Mouse (Mus musculus): ENCODE data around the gene 4930519G04Rik. TPM values are rescaled to one million over a fixed set of nuclear protein-coding genes. Genes with fewer than 3 reads are reported as not detected.

Gene 4930519G04Rik
- polyA plus RNA-seq, 1 experiment from 2014 or later: not detected

DNA sequence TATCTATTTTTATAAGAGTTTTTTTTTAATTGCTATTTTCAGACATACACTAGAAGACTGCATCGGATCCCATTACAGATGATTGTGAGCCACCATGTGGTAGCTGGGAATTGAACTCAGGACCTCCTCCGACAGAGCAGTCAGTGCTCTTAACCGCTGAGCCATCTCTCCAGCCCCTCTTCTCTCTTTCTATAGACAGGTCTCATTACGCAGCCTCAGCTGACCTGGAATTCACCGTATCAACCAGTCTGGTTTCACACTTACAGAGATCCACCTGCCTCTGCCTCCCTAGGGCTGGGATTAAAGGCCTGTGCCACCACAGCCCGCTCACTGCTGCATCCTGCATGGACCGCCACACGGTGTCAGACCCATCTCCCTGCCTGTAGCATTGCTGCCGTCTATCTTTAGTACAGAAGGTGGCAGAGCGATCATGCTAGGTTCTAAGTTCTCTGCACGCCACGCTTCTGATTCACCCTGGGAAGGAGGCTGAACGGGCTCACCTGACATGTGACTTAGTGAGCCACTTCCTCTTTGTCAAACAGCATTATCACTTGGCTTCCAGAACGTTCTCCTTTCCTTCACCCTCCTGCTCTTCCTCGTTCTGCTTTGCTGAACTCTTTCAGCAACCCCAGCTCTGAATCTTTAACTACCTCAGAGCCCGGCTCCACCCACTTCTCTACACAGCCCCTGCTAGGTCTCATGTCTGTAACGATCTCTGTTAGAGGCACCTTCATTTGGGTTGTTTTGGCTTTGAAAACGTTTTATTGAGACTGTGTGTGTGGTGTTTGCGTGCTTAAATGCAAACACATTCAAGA, 68.3 kb downstream of the 4930519G04Rik start:
- DNase-seq (ENCODE audit: low spot score): peak; percentile 74
- H3K9ac ChIP-seq (ENCODE audit: low read length): no peak overlapping the region

DNA sequence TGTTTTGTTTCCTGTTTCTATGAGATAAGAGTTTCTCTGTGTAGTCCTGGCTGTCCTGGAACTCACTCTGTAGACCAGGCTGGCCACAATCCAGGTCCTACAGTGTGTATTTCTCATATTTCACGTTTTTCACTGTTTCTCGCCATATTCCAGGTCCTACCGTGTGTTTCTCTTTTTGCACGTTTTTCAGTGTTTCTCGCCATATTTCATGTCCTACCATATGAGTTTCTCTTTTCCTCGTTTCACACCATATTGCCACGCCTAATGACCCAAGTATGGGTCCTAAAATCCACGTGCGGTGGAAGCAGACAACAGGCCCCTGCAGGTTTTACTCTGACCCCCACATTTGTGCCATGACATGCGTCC, 68.9 kb downstream of the 4930519G04Rik start:
- H3K4me3 ChIP-seq (ENCODE audit: low read depth, low read length): no peak overlapping the region
- no peaks in the 10 kb centered on the region for H3K36me3 ChIP-seq (ENCODE audit: control insufficient read depth, insufficient read depth, low read length)
- DNase-seq (ENCODE audit: low spot score): no peak
- TF ChIP-seq CTCF (IDR thresholded peaks at IDR 0.05; ENCODE audit: low read depth) (no peak), EP300 (optimal IDR thresholded peaks at IDR 0.05) (no peak)
- no peaks in the 10 kb centered on the region for H3K4me1 ChIP-seq (replicated peaks; ENCODE audit: control insufficient read depth, insufficient read depth)
- ATAC-seq (ENCODE audit: low FRiP score, low TSS enrichment): peak; percentile 8
- 51% methylated on average over 10 of the region's 10 CpGs for WGBS
- H3K27me3 ChIP-seq (ENCODE audit: control insufficient read depth, insufficient read depth, low read length): no peaks in the 10 kb centered on the region
- peak overlapping the region; percentile 53; the same call in 1 of the 2 replicates for H3K27ac ChIP-seq (replicated peaks)
- H3K9ac ChIP-seq (ENCODE audit: low read length): no peak overlapping the region
- H3K4me2 ChIP-seq (replicated peaks; ENCODE audit: low read depth): no peak overlapping the region
- no peaks in the 10 kb centered on the region for H3K9me3 ChIP-seq (ENCODE audit: control insufficient read depth, low read length)

More for the DNA sequence above, 68.3 kb downstream of the 4930519G04Rik start:
- 62% methylated on average over 19 of the region's 19 CpGs for WGBS
- TF ChIP-seq EP300 (optimal IDR thresholded peaks at IDR 0.05) (no peak), CTCF (IDR thresholded peaks at IDR 0.05; ENCODE audit: low read depth) (peak; percentile 64)
- no peak overlapping the region for H3K4me2 ChIP-seq (replicated peaks; ENCODE audit: low read depth)
- ATAC-seq (ENCODE audit: low FRiP score, low TSS enrichment): peak; percentile 78
- no peaks in the 10 kb centered on the region for H3K9me3 ChIP-seq (ENCODE audit: control insufficient read depth, low read length)
- H3K36me3 ChIP-seq (ENCODE audit: control insufficient read depth, insufficient read depth, low read length): no peaks in the 10 kb centered on the region
- H3K27me3 ChIP-seq (ENCODE audit: control insufficient read depth, insufficient read depth, low read length): no peaks in the 10 kb centered on the region
- no peaks in the 10 kb centered on the region for H3K4me1 ChIP-seq (replicated peaks; ENCODE audit: control insufficient read depth, insufficient read depth)
- no peak overlapping the region for H3K4me3 ChIP-seq (ENCODE audit: low read depth, low read length)
- H3K27ac ChIP-seq (replicated peaks): peak overlapping the region; percentile 53; the same call in 1 of the 2 replicates

- peak within 1 kb of the TSS; percentile 65 for H3K27ac ChIP-seq (replicated peaks)
- no peaks in the 10 kb centered on the region for H3K9me3 ChIP-seq (ENCODE audit: control insufficient read depth, low read length)
- no peaks in the 10 kb centered on the region for H3K27me3 ChIP-seq (ENCODE audit: control insufficient read depth, insufficient read depth, low read length)
- H3K4me3 ChIP-seq (ENCODE audit: low read depth, low read length): peak within 1 kb of the TSS; percentile 40
- peak within 1 kb of the TSS; percentile 56 for H3K9ac ChIP-seq (ENCODE audit: low read length)
- 14% methylated on average over 15 of the region's 15 CpGs for WGBS
- peak; percentile 62 for ATAC-seq (ENCODE audit: low FRiP score, low TSS enrichment)
- H3K4me1 ChIP-seq (replicated peaks; ENCODE audit: control insufficient read depth, insufficient read depth): no peaks in the 10 kb centered on the region
- H3K36me3 ChIP-seq (ENCODE audit: control insufficient read depth, insufficient read depth, low read length): no peaks in the 10 kb centered on the region
- DNase-seq (ENCODE audit: low spot score): peak; percentile 82
- H3K4me2 ChIP-seq (replicated peaks; ENCODE audit: low read depth): peak within 1 kb of the TSS; percentile 61
- TF ChIP-seq CTCF (IDR thresholded peaks at IDR 0.05; ENCODE audit: low read depth): no peak
- TF ChIP-seq EP300 (optimal IDR thresholded peaks at IDR 0.05): no peak
Measured at GRCm38 (mm10) chr5:114922998-114923473, 69.6 kb downstream of the 4930519G04Rik start, which contains the start of gene Oasl1. Gene Oasl1, plus strand, starts transcription at chr5:114923240.

DNA sequence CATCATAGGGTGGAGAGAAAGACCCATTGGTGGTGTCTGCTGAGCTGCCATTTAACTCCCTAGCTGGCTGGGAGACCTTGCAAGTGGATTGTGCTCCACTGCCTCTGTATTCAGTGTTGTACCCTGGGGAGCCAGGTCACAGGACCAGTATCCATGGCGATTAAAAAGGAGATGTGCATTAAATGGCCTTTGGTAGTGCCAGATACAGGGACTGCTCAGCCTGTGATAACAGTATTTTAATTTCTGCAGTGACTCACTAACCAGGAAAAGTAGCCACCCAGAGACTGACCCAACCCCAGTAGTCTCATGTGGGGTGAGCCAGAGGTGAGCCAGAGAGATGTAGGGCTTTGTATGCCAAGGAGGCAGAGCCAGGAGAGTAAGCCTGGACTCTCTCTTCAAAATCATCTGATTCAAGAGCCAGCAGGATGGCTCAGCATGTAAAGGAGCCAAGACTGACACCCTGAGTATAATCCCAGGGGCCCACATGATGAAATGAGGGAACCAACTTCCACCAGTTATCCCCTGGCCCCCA, 72.8 kb downstream of the 4930519G04Rik start:
- H3K4me1 ChIP-seq (replicated peaks; ENCODE audit: control insufficient read depth, insufficient read depth): no peaks in the 10 kb centered on the region
- no peaks in the 10 kb centered on the region for H3K27me3 ChIP-seq (ENCODE audit: control insufficient read depth, insufficient read depth, low read length)
- peak; percentile 73 for ATAC-seq (ENCODE audit: low FRiP score, low TSS enrichment)
- no peak overlapping the region for H3K4me3 ChIP-seq (ENCODE audit: low read depth, low read length)
- H3K36me3 ChIP-seq (ENCODE audit: control insufficient read depth, insufficient read depth, low read length): no peaks in the 10 kb centered on the region
- no peaks in the 10 kb centered on the region for H3K9me3 ChIP-seq (ENCODE audit: control insufficient read depth, low read length)
- 73% methylated on average over 1 of the region's 1 CpGs for WGBS
- no peak for TF ChIP-seq CTCF (IDR thresholded peaks at IDR 0.05; ENCODE audit: low read depth)
- TF ChIP-seq EP300 (optimal IDR thresholded peaks at IDR 0.05): no peak
- no peak overlapping the region for H3K27ac ChIP-seq (replicated peaks)
- DNase-seq (ENCODE audit: low spot score): peak; percentile 50
- no peak overlapping the region for H3K4me2 ChIP-seq (replicated peaks; ENCODE audit: low read depth)
- no peak overlapping the region for H3K9ac ChIP-seq (ENCODE audit: low read length)

- H3K4me1 ChIP-seq (replicated peaks; ENCODE audit: control insufficient read depth, insufficient read depth): no peaks in the 10 kb centered on the region
- ATAC-seq (ENCODE audit: low FRiP score, low TSS enrichment): peak; percentile 41
- no peak for TF ChIP-seq CTCF (IDR thresholded peaks at IDR 0.05; ENCODE audit: low read depth)
- H3K36me3 ChIP-seq (ENCODE audit: control insufficient read depth, insufficient read depth, low read length): no peaks in the 10 kb centered on the region
- no peak overlapping the region for H3K4me3 ChIP-seq (ENCODE audit: low read depth, low read length)
- no peak overlapping the region for H3K27ac ChIP-seq (replicated peaks)
- DNase-seq (ENCODE audit: low spot score): no peak
- no peak overlapping the region for H3K9ac ChIP-seq (ENCODE audit: low read length)
- no peak overlapping the region for H3K4me2 ChIP-seq (replicated peaks; ENCODE audit: low read depth)
- H3K9me3 ChIP-seq (ENCODE audit: control insufficient read depth, low read length): no peaks in the 10 kb centered on the region
- 75% methylated on average over 9 of the region's 9 CpGs for WGBS
- H3K27me3 ChIP-seq (ENCODE audit: control insufficient read depth, insufficient read depth, low read length): no peaks in the 10 kb centered on the region
Measured at GRCm38 (mm10) chr5:114926753-114927152, 73.3 kb downstream of the 4930519G04Rik start.

DNA sequence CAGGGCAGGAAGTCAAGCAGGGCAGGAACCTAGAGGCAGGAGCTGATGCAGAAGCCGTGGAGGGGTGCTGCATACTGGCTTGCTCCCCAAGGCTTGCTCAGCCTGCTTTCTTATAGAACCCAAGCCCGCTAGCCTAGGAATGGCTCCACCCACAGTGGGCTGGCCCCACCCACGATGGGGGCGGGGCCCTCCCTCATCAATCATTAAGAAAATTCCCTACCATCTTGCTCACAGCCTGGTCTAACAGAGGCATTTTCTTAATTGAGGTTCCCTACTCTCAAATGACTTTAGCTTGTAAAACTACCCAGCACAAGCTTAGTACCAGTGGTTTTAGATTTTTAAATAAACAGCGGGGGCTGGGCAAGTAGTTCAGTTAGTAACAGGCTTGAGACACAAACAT, 78.2 kb downstream of the 4930519G04Rik start:
- Histone ChIP-seq H3K27me3 (ENCODE audit: control insufficient read depth, insufficient read depth, low read length) (no peaks in the 10 kb centered on the region), H3K27ac (replicated peaks) (no peak overlapping the region), H3K9ac (ENCODE audit: low read length) (no peak overlapping the region), H3K9me3 (ENCODE audit: control insufficient read depth, low read length) (no peaks in the 10 kb centered on the region), H3K36me3 (ENCODE audit: control insufficient read depth, insufficient read depth, low read length) (no peaks in the 10 kb centered on the region), H3K4me1 (replicated peaks; ENCODE audit: control insufficient read depth, insufficient read depth) (no peaks in the 10 kb centered on the region), H3K4me2 (replicated peaks; ENCODE audit: low read depth) (no peak overlapping the region), H3K4me3 (ENCODE audit: low read depth, low read length) (no peak overlapping the region)
- TF ChIP-seq CTCF (IDR thresholded peaks at IDR 0.05; ENCODE audit: low read depth) (no peak), EP300 (optimal IDR thresholded peaks at IDR 0.05) (no peak)
- DNase-seq (ENCODE audit: low spot score): no peak
- WGBS: 54% methylated on average over 5 of the region's 5 CpGs
- no peak for ATAC-seq (ENCODE audit: low FRiP score, low TSS enrichment)

All from stomach, postnatal 0 days (tissue).